Mouse (Mus musculus) CH12.LX (cell line): Measurements from ENCODE around the gene Angptl6. TPM values are rescaled to one million over a fixed set of nuclear protein-coding genes. Genes with fewer than 3 reads are reported as not detected.
A peak's percentile ranks its signal among the peaks of the same experiment; 100 is the strongest.

Source experiments
- DNase-seq: peaks from one replicate; pipeline ENCODE4 v3.0.0-alpha.2; 2013; ENCODE audit errors: extremely low read depth
- H3K27ac ChIP-seq: 2 replicates; pipeline ENCODE4 v1.5.1; 2012; ENCODE audit warnings: low read depth, mild to moderate bottlenecking, control low read depth, moderate library complexity; ENCODE audit not compliant: insufficient read depth
- H3K27me3 ChIP-seq: replicated peaks from 2 replicates; pipeline ENCODE3; 2012; ENCODE audit warnings: inconsistent platforms
- H3K36me3 ChIP-seq, 2 experiments: replicated peaks in 1 of 2; 2 replicates each; pipeline versions ENCODE3 to v1.6.1; 2012; ENCODE audit warnings: inconsistent platforms in 1 of 2, low read length in 1 of 2, mild to moderate bottlenecking in 1 of 2, mixed read lengths in 1 of 2, moderate library complexity in 1 of 2; ENCODE audit not compliant: control insufficient read depth in 1 of 2, insufficient read depth in 1 of 2
- H3K4me1 ChIP-seq, 2 experiments: 2 replicates each; pipeline ENCODE4 v1.6.1; 2012; ENCODE audit warnings: inconsistent platforms in 1 of 2, moderate library complexity in 1 of 2; ENCODE audit not compliant: insufficient read depth in 2 of 2, control insufficient read depth in 1 of 2
- H3K4me2 ChIP-seq: 2 replicates; pipeline ENCODE4 v1.6.1; 2012; ENCODE audit warnings: low read depth, mild to moderate bottlenecking, control low read depth; ENCODE audit not compliant: poor library complexity, insufficient read depth, severe bottlenecking
- H3K4me3 ChIP-seq, 3 experiments: fragments of 150-350 bp in 1 of 3; sonication (generic) in 1 of 3; replicated peaks in 1 of 3; 2 replicates each; pipeline versions ENCODE3 to v1.5.1; 2011 to 2012; ENCODE audit warnings: low read depth in 2 of 3, low read length in 2 of 3, mild to moderate bottlenecking in 2 of 3, moderate library complexity in 2 of 3, control low read depth in 1 of 3, improper control_type of control experiment in 1 of 3, inconsistent platforms in 1 of 3, mixed read lengths in 1 of 3; ENCODE audit not compliant: poor library complexity in 1 of 3
- H3K79me2 ChIP-seq: replicated peaks from 2 replicates; pipeline ENCODE4 v1.6.1; 2012; ENCODE audit warnings: mild to moderate bottlenecking, moderate library complexity; ENCODE audit not compliant: control insufficient read depth, poor library complexity, insufficient read depth, severe bottlenecking; ENCODE audit errors: extremely low read depth
- H3K9ac ChIP-seq: 2 replicates; pipeline ENCODE4 v1.6.1; 2012; ENCODE audit warnings: low read depth, mild to moderate bottlenecking, control low read depth, moderate library complexity; ENCODE audit not compliant: insufficient read depth
- H3K9me3 ChIP-seq: replicated peaks from 2 replicates; pipeline ENCODE3; 2012; ENCODE audit warnings: low read length, inconsistent platforms, mixed read lengths
- BHLHE40 ChIP-seq: IDR thresholded peaks from 2 replicates; pipeline ENCODE4 v1.6.1; 2011; ENCODE audit warnings: mild to moderate bottlenecking, low read depth, low read length, improper control_type of control experiment
- E2F4 ChIP-seq: IDR thresholded peaks from 2 replicates; pipeline ENCODE4 v1.6.1; 2011; ENCODE audit warnings: low read depth, low read length, improper control_type of control experiment; ENCODE audit not compliant: insufficient replicate concordance
- ELF1 ChIP-seq: IDR thresholded peaks from 2 replicates; pipeline ENCODE4 v1.6.1; 2014; ENCODE audit warnings: low read depth, mild to moderate bottlenecking, inconsistent platforms, low read length, improper control_type of control experiment
- EP300 ChIP-seq: IDR thresholded peaks from 2 replicates; pipeline ENCODE4 v1.6.1; 2011; ENCODE audit warnings: low read length, improper control_type of control experiment
- ETS1 ChIP-seq: conservative IDR thresholded peaks from 2 replicates; pipeline ENCODE4 v1.6.1; 2012; ENCODE audit warnings: low read depth, mild to moderate bottlenecking, inconsistent platforms, low read length, improper control_type of control experiment, moderate library complexity
- JUN ChIP-seq: IDR thresholded peaks from 2 replicates; pipeline ENCODE4 v1.6.1; 2011; ENCODE audit warnings: low read depth, mild to moderate bottlenecking, low read length, improper control_type of control experiment, moderate library complexity; ENCODE audit not compliant: insufficient read depth
- JUND ChIP-seq: conservative IDR thresholded peaks from 2 replicates; pipeline ENCODE4 v1.6.1; 2011; ENCODE audit warnings: low read depth, low read length, improper control_type of control experiment
- KAT2A ChIP-seq: IDR thresholded peaks from 2 replicates; pipeline ENCODE4 v1.6.1; 2012; ENCODE audit warnings: low read length, improper control_type of control experiment, inconsistent platforms; ENCODE audit not compliant: insufficient replicate concordance
- MAFK ChIP-seq: IDR thresholded peaks from 2 replicates; pipeline ENCODE4 v1.6.1; 2011; ENCODE audit warnings: low read length, improper control_type of control experiment; ENCODE audit not compliant: insufficient replicate concordance
- MEF2A ChIP-seq: IDR thresholded peaks from 2 replicates; pipeline ENCODE4 v1.6.1; 2014; ENCODE audit warnings: low read depth, mild to moderate bottlenecking, inconsistent platforms, low read length, improper control_type of control experiment, borderline replicate concordance
- MXI1 ChIP-seq: IDR thresholded peaks from 2 replicates; pipeline ENCODE4 v1.6.1; 2011; ENCODE audit warnings: mild to moderate bottlenecking, low read depth, low read length, improper control_type of control experiment
- NELFE ChIP-seq: IDR thresholded peaks from 2 replicates; pipeline ENCODE4 v1.6.1; 2011; ENCODE audit warnings: low read depth, low read length, improper control_type of control experiment
- PAX5 ChIP-seq: IDR thresholded peaks from 2 replicates; pipeline ENCODE4 v1.6.1; 2012; ENCODE audit warnings: low read length, inconsistent platforms, mixed read lengths
- POLR2A ChIP-seq: IDR thresholded peaks from 2 replicates; pipeline ENCODE4 v1.6.1; 2011; ENCODE audit warnings: low read depth, mild to moderate bottlenecking, improper control_type of control experiment, low read length
- RCOR1 ChIP-seq: conservative IDR thresholded peaks from 2 replicates; pipeline ENCODE4 v1.6.1; 2012; ENCODE audit warnings: low read depth, mild to moderate bottlenecking, inconsistent platforms, low read length, improper control_type of control experiment
- SIN3A ChIP-seq: IDR thresholded peaks from 2 replicates; pipeline ENCODE4 v1.6.1; 2012; ENCODE audit warnings: low read length, improper control_type of control experiment, inconsistent platforms
- TBP ChIP-seq: conservative IDR thresholded peaks from 2 replicates; pipeline ENCODE4 v1.6.1; 2011; ENCODE audit warnings: low read depth, low read length, improper control_type of control experiment
- UBTF ChIP-seq: IDR thresholded peaks from 2 replicates; pipeline ENCODE4 v1.6.1; 2012; ENCODE audit warnings: low read depth, mild to moderate bottlenecking, inconsistent platforms, low read length, improper control_type of control experiment, moderate library complexity
- USF1 ChIP-seq: IDR thresholded peaks from 2 replicates; pipeline ENCODE4 v1.6.1; 2014; ENCODE audit warnings: low read depth, mild to moderate bottlenecking, inconsistent platforms, low read length, improper control_type of control experiment
- ZKSCAN1 ChIP-seq: IDR thresholded peaks from 2 replicates; pipeline ENCODE4 v1.6.1; 2012; ENCODE audit warnings: low read depth, inconsistent platforms, low read length, improper control_type of control experiment, borderline replicate concordance
- ZMIZ1 ChIP-seq: IDR thresholded peaks from 2 replicates; pipeline ENCODE4 v1.6.1; 2012; ENCODE audit warnings: low read depth, mild to moderate bottlenecking, inconsistent platforms, low read length, improper control_type of control experiment
- ZNF384 ChIP-seq: IDR thresholded peaks from 2 replicates; pipeline ENCODE4 v1.6.1; 2012; ENCODE audit warnings: low read depth, low read length, improper control_type of control experiment, inconsistent platforms
- dilution Hi-C: fragments of 300-500 bp; cut with MboI; formaldehyde crosslinking; loops from 2 replicates; pipeline ENCODE4 v1.14.3; 2020; ENCODE audit warnings: low sequenced_read_pairs; ENCODE audit not compliant: extremely low pct_unique_long_range_greater_than_20kb, extremely low pct_ligation_motif_present
- in situ Hi-C: fragments of 300-500 bp; cut with MboI; formaldehyde crosslinking; loops from 3 replicates; pipeline ENCODE4 v1.14.3; 2019; ENCODE audit warnings: low sequenced_read_pairs, low pct_ligation_motif_present, low pct_unique_long_range_greater_than_20kb, mixed read lengths
- polyA plus RNA-seq: library from polyadenylated mRNA; unstranded; fragments of >175 nt; gene quantifications from 2 replicates; pipeline ENCODE4 v1.2.1, GENCODE M21; 2012; ENCODE audit warnings: low read depth; ENCODE audit not compliant: insufficient read length
- total RNA-seq, 2 experiments: library from RNA; depleted of rRNA; stranded (reverse); fragments of 300-350 nt in 1 of 2; fragments of >200 nt in 1 of 2; gene quantifications; 2 replicates each; pipeline ENCODE4 v1.2.3; 2012 to 2014

Gene Angptl6
- total and polyA plus RNA-seq, 3 experiments, result 0.57 to 11.8 (median 2.0) TPM

DNA sequence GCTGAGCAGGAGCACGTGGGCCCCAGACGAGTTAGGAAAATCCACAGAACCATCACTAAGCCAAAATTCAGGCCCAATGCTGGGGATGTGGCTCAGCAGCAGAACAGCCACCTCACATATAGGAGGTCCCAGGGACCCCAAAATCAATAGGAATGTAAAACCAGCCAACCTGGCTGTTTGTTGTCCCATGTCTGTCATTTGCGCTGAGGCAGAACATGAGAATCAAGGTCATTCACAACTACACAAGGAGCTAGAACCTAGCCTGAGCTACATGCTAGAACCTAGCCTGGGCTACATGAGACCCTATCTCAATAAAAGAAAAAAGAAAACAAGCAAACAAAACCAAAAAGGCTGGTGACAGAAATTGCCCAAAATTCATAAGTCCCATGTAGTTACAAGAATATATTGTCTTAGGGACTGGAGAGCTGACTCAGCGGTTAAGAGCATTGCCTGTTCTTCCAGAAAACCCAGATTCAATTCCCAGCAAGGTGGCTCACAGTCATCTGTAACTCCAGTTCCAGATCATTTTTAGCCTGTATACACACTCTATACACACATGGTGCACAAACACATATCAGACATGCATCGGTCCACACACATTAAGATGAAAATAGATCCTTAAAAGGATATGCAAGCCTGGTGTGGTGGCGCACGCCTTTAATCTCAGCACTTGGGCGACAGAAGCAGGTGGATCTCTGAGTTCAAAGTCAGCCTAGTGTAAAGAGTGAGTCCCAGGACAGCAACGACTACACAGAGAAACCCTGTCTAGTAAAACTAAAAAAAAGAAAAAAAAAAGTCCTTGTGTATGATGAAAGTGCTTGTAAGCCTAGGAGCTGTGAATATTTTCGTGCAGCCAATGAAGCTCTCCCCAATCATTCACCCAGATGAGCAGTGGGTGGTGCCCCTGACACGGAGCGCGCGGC is 2.1 kb downstream of the Angptl6 start:
- Histone ChIP-seq H3K27ac (peak overlapping the region; percentile 97), H3K9me3 (no peaks in the 10 kb centered on the region), H3K4me1 (peaks cover 22 to 23% of the 10 kb centered on the region in 2 experiments), H3K79me2 (no peaks in the 10 kb centered on the region), H3K4me3 (peak overlapping the region; percentile 55 to 59 (median 57)), H3K9ac (peak overlapping the region; percentile 83), H3K36me3 (peaks cover 25 to 28% of the 10 kb centered on the region in 2 experiments), H3K4me2 (peak overlapping the region; percentile 41; the same call in 1 of the 2 replicates), H3K27me3 (peaks cover 18% of the 10 kb centered on the region)
- dilution Hi-C loops, result no loop called here
- in situ Hi-C loops, result no loop called here
- no peak for DNase-seq
- TF ChIP-seq ETS1, result peak; percentile 33; the same call in 1 of the 2 replicates
- no peak for TF ChIP-seq RCOR1
- 0 out of 2 replicates have a peak, but pooled peaks have one; percentile 25 for TF ChIP-seq JUND
- no peak for TF ChIP-seq USF1
- TF ChIP-seq ZNF384, result peak; percentile 91
- peak; percentile 11; the same call in 1 of the 2 replicates for TF ChIP-seq MEF2A
- TF ChIP-seq MAFK, result peak; percentile 89
- TF ChIP-seq TBP, result peak; percentile 81
- TF ChIP-seq ZMIZ1, result peak; percentile 35; the same call in 1 of the 2 replicates

DNA sequence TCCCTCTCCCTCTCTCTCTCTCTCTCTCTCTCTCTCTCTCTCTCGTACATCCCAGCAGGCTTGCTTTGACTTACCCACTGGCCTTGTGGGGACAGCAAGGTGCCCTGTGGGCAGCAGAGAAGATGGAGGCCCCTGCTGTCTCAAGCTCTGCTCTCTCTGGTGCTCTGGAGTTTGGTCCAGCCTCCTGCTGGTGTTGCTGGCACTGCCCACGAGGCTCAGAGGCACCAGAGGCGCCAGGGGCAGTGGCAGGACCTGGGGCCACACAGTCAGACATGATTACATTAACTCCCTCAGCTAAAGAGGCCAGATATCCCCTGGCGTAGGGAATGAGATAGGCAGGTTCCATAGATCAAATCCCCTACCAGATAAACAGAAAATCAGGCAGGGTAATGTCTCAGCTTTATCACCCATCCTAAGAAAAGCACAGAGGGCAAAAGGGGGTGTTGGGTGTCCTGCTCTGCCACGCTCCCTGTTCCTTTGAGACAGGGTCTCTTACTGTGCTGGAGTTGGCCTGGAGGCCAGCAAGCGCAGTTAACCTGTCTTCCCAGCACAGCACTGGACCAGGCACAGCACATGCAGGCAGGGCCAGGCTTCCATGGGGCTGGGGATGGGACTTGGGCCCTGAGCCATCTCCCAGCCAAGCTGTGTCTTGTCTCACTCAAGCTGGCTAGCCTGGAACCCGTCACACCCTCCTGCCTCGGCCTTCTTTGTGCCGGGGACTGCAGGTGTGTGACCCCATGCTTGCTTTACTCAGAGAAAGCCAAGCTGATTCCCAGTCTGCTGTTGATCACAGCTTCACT is 3.0 kb downstream of the Angptl6 start:
- Histone ChIP-seq H3K9ac (peak overlapping the region; percentile 83), H3K27me3 (peaks cover 18% of the 10 kb centered on the region), H3K27ac (peak overlapping the region; percentile 97), H3K4me2 (peak overlapping the region; percentile 4), H3K36me3 (peaks cover 32 to 33% of the 10 kb centered on the region in 2 experiments), H3K79me2 (no peaks in the 10 kb centered on the region), H3K9me3 (no peaks in the 10 kb centered on the region), H3K4me1 (peaks cover 22 to 23% of the 10 kb centered on the region in 2 experiments), H3K4me3 (peak overlapping the region in 2 of 3 experiments; percentile 40 to 57)
- no peak for DNase-seq
- dilution Hi-C loops (no loop called here), in situ Hi-C loops (no loop called here)
- no peak for TF ChIP-seq PAX5
- no peak for TF ChIP-seq KAT2A
- no peak for TF ChIP-seq ZNF384
- no peak for TF ChIP-seq BHLHE40
- TF ChIP-seq SIN3A, result no peak
- no peak for TF ChIP-seq JUN
- TF ChIP-seq ETS1, result no peak
- no peak for TF ChIP-seq POLR2A
- TF ChIP-seq UBTF, result no peak
- TF ChIP-seq NELFE, result no peak
- no peak for TF ChIP-seq MXI1
- no peak for TF ChIP-seq E2F4
- no peak for TF ChIP-seq ZMIZ1
- TF ChIP-seq ELF1, result no peak
- TF ChIP-seq EP300, result no peak
- TF ChIP-seq ZKSCAN1, result no peak
